Mouse (Mus musculus): ENCODE measurements around the gene Acat2.
A peak's percentile ranks its signal among the peaks of the same experiment; 100 is the strongest.
"Not testable (repeated sequence)": the region's sequence is repeated elsewhere in the genome, so short reads cannot be mapped to it uniquely, and the experiment has no call there.

Gene Acat2

GRCm38 (mm10) chr17:12960331-12960873, at the start of gene Acat2:
Acat2 (minus strand) TSS chr17:12960747.
- peak; percentile 96 for DNase-seq

- peak; percentile 37 for DNase-seq
Measured at GRCm38 (mm10) chr17:13009887-13010286, 49.3 kb upstream of the Acat2 start.

- no peak for DNase-seq
Measured at GRCm38 (mm10) chr17:13008528-13008927, 48.0 kb upstream of the Acat2 start.

- DNase-seq: peak; percentile 97
Measured at GRCm38 (mm10) chr17:13007730-13008425, 47.3 kb upstream of the Acat2 start.

- no peak for DNase-seq
Measured at GRCm38 (mm10) chr17:13006984-13007383, 46.4 kb upstream of the Acat2 start.

GRCm38 (mm10) chr17:13006546-13006945, 46.0 kb upstream of the Acat2 start, which contains the start of gene Sod2:
Sod2 (plus strand) TSS chr17:13006846.
- DNase-seq: not testable (repeated sequence)

- DNase-seq: not testable (repeated sequence)
Measured at GRCm38 (mm10) chr17:13004436-13004835, 43.9 kb upstream of the Acat2 start.

- DNase-seq: not testable (repeated sequence)
Measured at GRCm38 (mm10) chr17:13002243-13002642, 41.7 kb upstream of the Acat2 start.

GRCm38 (mm10) chr17:12999069-12999468, 38.5 kb upstream of the Acat2 start:
- no peak for DNase-seq

- DNase-seq: no peak
Measured at GRCm38 (mm10) chr17:12997890-12998289, 37.3 kb upstream of the Acat2 start.

GRCm38 (mm10) chr17:12996345-12996744, 35.8 kb upstream of the Acat2 start:
- DNase-seq: peak; percentile 52

- no peak for DNase-seq
Measured at GRCm38 (mm10) chr17:12994069-12994468, 33.5 kb upstream of the Acat2 start, which contains the start of gene Wtap. Wtap (minus strand) TSS chr17:12994169.

GRCm38 (mm10) chr17:12992470-12992991, 32.0 kb upstream of the Acat2 start:
- peak; percentile 96 for DNase-seq

GRCm38 (mm10) chr17:12991635-12992358, 31.2 kb upstream of the Acat2 start:
- peak; percentile 82 for DNase-seq

- no peak for DNase-seq
Measured at GRCm38 (mm10) chr17:12991194-12991634, 30.7 kb upstream of the Acat2 start.

GRCm38 (mm10) chr17:12990567-12991145, 30.1 kb upstream of the Acat2 start:
- no peak for DNase-seq

- DNase-seq: not testable (repeated sequence)
Measured at GRCm38 (mm10) chr17:12988096-12988495, 27.5 kb upstream of the Acat2 start.

- DNase-seq: no peak
Measured at GRCm38 (mm10) chr17:12983988-12984387, 23.4 kb upstream of the Acat2 start.

GRCm38 (mm10) chr17:12978546-12978945, 18.0 kb upstream of the Acat2 start:
- no peak for DNase-seq

- DNase-seq: no peak
Measured at GRCm38 (mm10) chr17:12973851-12974250, 13.3 kb upstream of the Acat2 start.

GRCm38 (mm10) chr17:12967173-12967572, 6.6 kb upstream of the Acat2 start:
- no peak for DNase-seq

GRCm38 (mm10) chr17:12963476-12963875, 2.9 kb upstream of the Acat2 start:
- DNase-seq: no peak

- DNase-seq: not testable (repeated sequence)
Measured at GRCm38 (mm10) chr17:12959377-12959776, 1.2 kb downstream of the Acat2 start.

Measured in layer of hippocampus, adult 9-11 months (tissue).